11 mouse cellular contexts compared by ENCODE assay signal in genomic region chr8:110676702-110677101, GRCm38 (mm10). TPM values are rescaled to one million over a fixed set of nuclear protein-coding genes. Genes with fewer than 3 reads are reported as not detected.
A peak's percentile ranks its signal among the peaks of the same experiment; 100 is the strongest.
DNase-seq lines count a peak whose midpoint lies in the region; ATAC-seq lines count a peak whose summit lies in the region.
"Had no signal": no experiment of that assay in that cellular context is flagged by ENCODE, and none has a peak within 500 bp of the region (broad histone marks: within the 10 kb centered on the region; RNA-seq: fewer than 3 reads in every experiment).

No protein-coding gene starts in this region.

- 76% methylated on average over 5 of the region's 5 CpGs for WGBS in hindbrain, embryonic 10.5 days
- 82% methylated on average over 5 of the region's 5 CpGs for WGBS in hindbrain, embryonic 14.5 days
- 31% methylated on average over 5 of the region's 5 CpGs for WGBS in embryonic facial prominence, embryonic 11.5 days
- 17% methylated on average over 5 of the region's 5 CpGs for WGBS in heart, embryonic 14.5 days
- WGBS in kidney, embryonic 14.5 days = 87% methylated on average over 5 of the region's 5 CpGs

- no peak for ATAC-seq in hindbrain, embryonic 14.5 days (ENCODE audit: low FRiP score)
- peak; percentile 83; the same call in 1 of the 2 replicates for ATAC-seq in embryonic facial prominence, embryonic 11.5 days (replicated peaks; ENCODE audit: insufficient number of reproducible peaks, low FRiP score, low TSS enrichment, low read depth)
- peak; percentile 44 for ATAC-seq in heart, embryonic 14.5 days (ENCODE audit: insufficient number of reproducible peaks, insufficient read depth, low FRiP score, low read depth)
- ATAC-seq in kidney, embryonic 14.5 days (ENCODE audit: low FRiP score, low TSS enrichment) = no peak

- peaks cover 60% of the 10 kb centered on the region for H3K36me3 ChIP-seq in hindbrain, embryonic 10.5 days
- H3K36me3 ChIP-seq in hindbrain, embryonic 14.5 days (replicated peaks; ENCODE audit: control insufficient read depth, insufficient read depth) = peaks cover 45% of the 10 kb centered on the region
- H3K36me3 ChIP-seq in embryonic facial prominence, embryonic 11.5 days (replicated peaks; ENCODE audit: control insufficient read depth, insufficient read depth, low read depth, low read length) = no peaks in the 10 kb centered on the region
- H3K36me3 ChIP-seq in heart, embryonic 14.5 days (ENCODE audit: control insufficient read depth, insufficient read depth, low read length) = peaks cover 25% of the 10 kb centered on the region
- H3K36me3 ChIP-seq in kidney, embryonic 14.5 days (ENCODE audit: control insufficient read depth, insufficient read depth, low read length) = peaks cover 15% of the 10 kb centered on the region; the same call in 1 of the 2 replicates

- H3K27ac ChIP-seq in hindbrain, embryonic 10.5 days = no peak overlapping the region
- H3K27ac ChIP-seq in hindbrain, embryonic 14.5 days = no peak overlapping the region
- H3K27ac ChIP-seq in embryonic facial prominence, embryonic 11.5 days (replicated peaks; ENCODE audit: low read depth, low read length) = peak overlapping the region; percentile 49; the same call in 1 of the 2 replicates
- H3K27ac ChIP-seq in heart, embryonic 14.5 days (replicated peaks in 1 of 2; ENCODE audit: control insufficient read depth in 1 of 2, insufficient read depth in 1 of 2, low read depth in 2 of 2, low read length in 2 of 2) = peak overlapping the region; percentile 79 to 89
- H3K27ac ChIP-seq in kidney, embryonic 14.5 days (ENCODE audit: low read depth, low read length) = no peak overlapping the region
- H3K27ac ChIP-seq: kidney, postnatal 0 days; liver, embryonic 15.5 days had no signal

- no peak overlapping the region for H3K4me3 ChIP-seq in hindbrain, embryonic 10.5 days
- no peak overlapping the region for H3K4me3 ChIP-seq in hindbrain, embryonic 14.5 days (replicated peaks; ENCODE audit: low read length)
- H3K4me3 ChIP-seq in embryonic facial prominence, embryonic 11.5 days (ENCODE audit: low read depth, low read length) = no peak overlapping the region
- H3K4me3 ChIP-seq in heart, embryonic 14.5 days (ENCODE audit: control insufficient read depth in 1 of 2, insufficient read depth in 1 of 2, low read depth in 1 of 2, low read length in 2 of 2) = no peak overlapping the region
- no peak overlapping the region for H3K4me3 ChIP-seq in kidney, embryonic 14.5 days (ENCODE audit: low read length)
- H3K4me3 ChIP-seq: liver, embryonic 15.5 days had no signal

- H3K4me2 ChIP-seq in hindbrain, embryonic 14.5 days (replicated peaks) = no peak overlapping the region
- no peak overlapping the region for H3K4me2 ChIP-seq in embryonic facial prominence, embryonic 11.5 days (ENCODE audit: low read depth, low read length)
- 0 out of 2 replicates have a peak overlapping the region, but pooled peaks have one; percentile 22 for H3K4me2 ChIP-seq in heart, embryonic 14.5 days (ENCODE audit: low read length)
- H3K4me2 ChIP-seq in kidney, embryonic 14.5 days (replicated peaks; ENCODE audit: low read depth, low read length) = no peak overlapping the region
- H3K4me2 ChIP-seq: liver, embryonic 15.5 days had no signal

- no peaks in the 10 kb centered on the region for H3K27me3 ChIP-seq in hindbrain, embryonic 10.5 days (ENCODE audit: insufficient read depth, poor library complexity, severe bottlenecking)
- no peaks in the 10 kb centered on the region for H3K27me3 ChIP-seq in hindbrain, embryonic 14.5 days (ENCODE audit: control insufficient read depth, insufficient read depth, low read length)
- no peaks in the 10 kb centered on the region for H3K27me3 ChIP-seq in embryonic facial prominence, embryonic 11.5 days (ENCODE audit: control insufficient read depth, insufficient read depth, low read length)
- H3K27me3 ChIP-seq in heart, embryonic 14.5 days (ENCODE audit: control insufficient read depth, insufficient read depth, low read length) = no peaks in the 10 kb centered on the region
- no peaks in the 10 kb centered on the region for H3K27me3 ChIP-seq in kidney, embryonic 14.5 days (ENCODE audit: control insufficient read depth, insufficient read depth, low read length)
- H3K27me3 ChIP-seq: liver, embryonic 15.5 days had no signal

- 0 out of 2 replicates have a peak, but pooled peaks cover 7% of the 10 kb centered on the region for H3K4me1 ChIP-seq in hindbrain, embryonic 10.5 days (replicated peaks)
- no peaks in the 10 kb centered on the region for H3K4me1 ChIP-seq in hindbrain, embryonic 14.5 days (replicated peaks; ENCODE audit: control insufficient read depth, insufficient read depth, low read length)
- peaks cover 2% of the 10 kb centered on the region; the same call in 1 of the 2 replicates for H3K4me1 ChIP-seq in embryonic facial prominence, embryonic 11.5 days (ENCODE audit: control insufficient read depth, insufficient read depth, low read length)
- peaks cover 19 to 21% of the 10 kb centered on the region in 2 experiments for H3K4me1 ChIP-seq in heart, embryonic 14.5 days (ENCODE audit: control insufficient read depth in 2 of 2, insufficient read depth in 2 of 2, low read length in 2 of 2)
- no peaks in the 10 kb centered on the region for H3K4me1 ChIP-seq in kidney, embryonic 14.5 days (ENCODE audit: control insufficient read depth, insufficient read depth, low read length)
- H3K4me1 ChIP-seq: liver, embryonic 15.5 days had no signal

- H3K9ac ChIP-seq in hindbrain, embryonic 14.5 days = no peak overlapping the region
- H3K9ac ChIP-seq in embryonic facial prominence, embryonic 11.5 days (replicated peaks; ENCODE audit: low read length) = no peak overlapping the region
- H3K9ac ChIP-seq in heart, embryonic 14.5 days (ENCODE audit: low read length) = no peak overlapping the region
- H3K9ac ChIP-seq in kidney, embryonic 14.5 days (ENCODE audit: low read depth, low read length) = no peak overlapping the region
- H3K9ac ChIP-seq: liver, embryonic 15.5 days had no signal

- peak; percentile 50 for DNase-seq in hindbrain, embryonic 10.5 days (ENCODE audit: low spot score)
- no peak for DNase-seq in hindbrain, embryonic 14.5 days (ENCODE audit: low spot score)
- peak; percentile 86 for DNase-seq in embryonic facial prominence, embryonic 11.5 days (ENCODE audit: low spot score)
- peak; percentile 64 for DNase-seq in lung, postnatal 36 days
- no peak for DNase-seq in c-Kit-positive CD71-positive TER-119-positive erythroid progenitor cells, embryonic 14.5 days (ENCODE audit: low spot score)
- DNase-seq in urinary bladder, postnatal 4 days (ENCODE audit: low spot score in 2 of 2) = no peak
- DNase-seq: thymus, postnatal 25 days had no signal

- H3K9me3 ChIP-seq in hindbrain, embryonic 10.5 days = no peaks in the 10 kb centered on the region
- H3K9me3 ChIP-seq in hindbrain, embryonic 14.5 days (ENCODE audit: control insufficient read depth, low read length) = no peaks in the 10 kb centered on the region
- no peaks in the 10 kb centered on the region for H3K9me3 ChIP-seq in embryonic facial prominence, embryonic 11.5 days (replicated peaks; ENCODE audit: control insufficient read depth, low read length)
- H3K9me3 ChIP-seq in heart, embryonic 14.5 days (ENCODE audit: control insufficient read depth, low read length) = no peaks in the 10 kb centered on the region
- H3K9me3 ChIP-seq in kidney, embryonic 14.5 days (ENCODE audit: control insufficient read depth, low read length) = no peaks in the 10 kb centered on the region
- H3K9me3 ChIP-seq: liver, embryonic 15.5 days had no signal

RNA-seq across cellular contexts. Expression of gene Mtss1l, which starts 44.6 kb away (rescaled TPM):
- 6.4 and 6.9 TPM in 2 replicates for polyA plus RNA-seq in hindbrain, embryonic 10.5 days (2016; fragmentation: Nextera tagmentation; extraction: Ambion mirVana)
- polyA plus RNA-seq in hindbrain, embryonic 14.5 days (2014; fragmentation: Nextera tagmentation; extraction: Ambion mirVana) = 32.9 and 36.3 TPM in 2 replicates
- 7.9 and 12.7 TPM in 2 replicates for polyA plus RNA-seq in embryonic facial prominence, embryonic 11.5 days (2014; fragmentation: Nextera tagmentation; extraction: Ambion mirVana)
- polyA plus RNA-seq in heart, embryonic 14.5 days (2014; fragmentation: Nextera tagmentation; extraction: Ambion mirVana) = 17.2 and 17.6 TPM in 2 replicates
- 11.2 and 11.4 TPM in 2 replicates for polyA plus RNA-seq in kidney, embryonic 14.5 days (2014; fragmentation: Nextera tagmentation; extraction: Ambion mirVana)

RNA-seq across cellular contexts. Expression of gene Vac14, which starts 58.3 kb away (rescaled TPM):
- 28.0 and 31.9 TPM in 2 replicates for polyA plus RNA-seq in hindbrain, embryonic 10.5 days (2016; fragmentation: Nextera tagmentation; extraction: Ambion mirVana)
- polyA plus RNA-seq in hindbrain, embryonic 14.5 days (2014; fragmentation: Nextera tagmentation; extraction: Ambion mirVana) = 32.8 and 34.8 TPM in 2 replicates
- polyA plus RNA-seq in embryonic facial prominence, embryonic 11.5 days (2014; fragmentation: Nextera tagmentation; extraction: Ambion mirVana) = 29.2 and 29.3 TPM in 2 replicates
- polyA plus RNA-seq in heart, embryonic 14.5 days (2014; fragmentation: Nextera tagmentation; extraction: Ambion mirVana) = 17.4 and 19.6 TPM in 2 replicates
- 21.7 and 32.2 TPM in 2 replicates for polyA plus RNA-seq in kidney, embryonic 14.5 days (2014; fragmentation: Nextera tagmentation; extraction: Ambion mirVana)

Comparison
In these comparisons a context has a peak if more than half of its experiments do, and no peak if none do; other contexts are left out.
1. DNase-seq: peak in hindbrain, embryonic 10.5 days (single experiment), embryonic facial prominence, embryonic 11.5 days (single experiment) and lung, postnatal 36 days (single experiment); none in hindbrain, embryonic 14.5 days (single experiment), c-Kit-positive CD71-positive TER-119-positive erythroid progenitor cells, embryonic 14.5 days (single experiment) and urinary bladder, postnatal 4 days (0 of 2).
2. H3K27ac ChIP-seq: peak in embryonic facial prominence, embryonic 11.5 days (single experiment) and heart, embryonic 14.5 days (2 of 2); none in hindbrain, embryonic 10.5 days (single experiment), hindbrain, embryonic 14.5 days (single experiment) and kidney, embryonic 14.5 days (single experiment).
3. ATAC-seq: peak in embryonic facial prominence, embryonic 11.5 days (single experiment) and heart, embryonic 14.5 days (single experiment); none in hindbrain, embryonic 14.5 days (single experiment) and kidney, embryonic 14.5 days (single experiment).